20 mouse cellular contexts compared by ENCODE assay signal in the genomic region with DNA sequence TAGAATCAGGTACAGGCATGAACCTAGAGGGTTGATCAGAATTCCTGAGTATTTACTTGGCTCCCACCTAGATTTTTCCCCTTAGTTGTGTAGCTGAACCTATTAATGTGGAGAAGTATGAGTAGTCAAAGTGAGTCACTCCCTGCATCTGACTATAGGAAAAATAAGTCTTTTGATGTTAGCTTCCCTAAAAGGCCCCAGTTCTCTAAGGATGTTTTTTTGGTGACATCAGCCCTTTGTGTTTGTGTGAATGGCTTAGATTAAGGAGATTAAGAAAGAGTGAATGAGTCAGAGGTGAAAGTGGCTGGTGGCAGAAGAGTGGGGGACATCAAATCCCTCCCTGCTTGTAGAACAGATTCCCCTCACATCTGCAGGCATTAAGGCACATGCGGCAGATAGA.
"Had no signal": no experiment of that assay in that cellular context is flagged by ENCODE, and none has a peak within 500 bp of the region (broad histone marks: within the 10 kb centered on the region; RNA-seq: fewer than 3 reads in every experiment).

No protein-coding gene starts in this region.

- H3K4me1 ChIP-seq: liver, embryonic 12.5 days; neural tube, embryonic 13.5 days; neural tube, embryonic 15.5 days; stomach, embryonic 15.5 days had no signal

- H3K27ac ChIP-seq: liver, embryonic 12.5 days; liver, embryonic 14.5 days; midbrain, embryonic 12.5 days; neural tube, embryonic 13.5 days; neural tube, embryonic 15.5 days; stomach, embryonic 15.5 days had no signal

- ATAC-seq: liver, embryonic 12.5 days had no signal

- H3K4me3 ChIP-seq: liver, embryonic 12.5 days; midbrain, embryonic 12.5 days; myocyte; neural tube, embryonic 13.5 days; neural tube, embryonic 15.5 days; stomach, embryonic 15.5 days had no signal

- H3K9ac ChIP-seq: liver, embryonic 12.5 days; liver, embryonic 14.5 days; lung, embryonic 14.5 days; midbrain, embryonic 12.5 days; neural tube, embryonic 13.5 days; neural tube, embryonic 15.5 days; stomach, embryonic 15.5 days had no signal

- H3K9me3 ChIP-seq: liver, embryonic 12.5 days; midbrain, embryonic 12.5 days; neural tube, embryonic 13.5 days; neural tube, embryonic 15.5 days; stomach, embryonic 15.5 days had no signal

- H3K36me3 ChIP-seq: liver, embryonic 12.5 days; midbrain, embryonic 12.5 days; neural tube, embryonic 13.5 days; neural tube, embryonic 15.5 days; stomach, embryonic 15.5 days had no signal

- DNase-seq: lung, adult 18-20 months; lung, embryonic 14.5 days; lung, postnatal 10 days; lung, postnatal 4 days; midbrain, embryonic 14.5 days; retina, postnatal 1 day; right cerebral cortex, adult 18-20 months; right cerebral cortex, postnatal 25 days; right cerebral cortex, postnatal 4 days; spleen, adult 18-20 months; thymus, adult 2 months; thymus, postnatal 25 days; thymus, postnatal 4 days had no signal

- H3K4me2 ChIP-seq: liver, embryonic 12.5 days; lung, embryonic 14.5 days; midbrain, embryonic 12.5 days; neural tube, embryonic 13.5 days; neural tube, embryonic 15.5 days; stomach, embryonic 15.5 days had no signal

- H3K27me3 ChIP-seq: liver, embryonic 12.5 days; neural tube, embryonic 13.5 days; neural tube, embryonic 15.5 days; stomach, embryonic 15.5 days had no signal
